Comparison of ENCODE assay signal across 12 mouse cellular contexts in genomic region chr17:46003717-46004481, GRCm38 (mm10). TPM values are rescaled to one million over a fixed set of nuclear protein-coding genes. Genes with fewer than 3 reads are reported as not detected.
DNase-seq lines count a peak whose midpoint lies in the region; ATAC-seq and TF ChIP-seq lines count a peak whose summit lies in the region.
"Had no signal": no experiment of that assay in that cellular context is flagged by ENCODE, and none has a peak within 500 bp of the region (broad histone marks: within the 10 kb centered on the region; RNA-seq: fewer than 3 reads in every experiment).

No protein-coding gene starts in this region.

- ATAC-seq in liver, postnatal 0 days, result peak; percentile 74

- no peak overlapping the region for H3K4me3 ChIP-seq in liver, adult 2 months (ENCODE audit: insufficient read depth, low read depth, low read length)
- H3K4me3 ChIP-seq in liver, postnatal 0 days (ENCODE audit: low read depth, low read length), result no peak overlapping the region
- H3K4me3 ChIP-seq: heart, embryonic 15.5 days; megakaryocyte, embryonic 14.5 days had no signal

- H3K27ac ChIP-seq in liver, adult 2 months (replicated peaks; ENCODE audit: insufficient read depth, low read depth, low read length), result peak overlapping the region; percentile 13
- peak overlapping the region; percentile 45 for H3K27ac ChIP-seq in liver, postnatal 0 days (ENCODE audit: low read depth)
- H3K27ac ChIP-seq: heart, embryonic 15.5 days had no signal

- H3K36me3 ChIP-seq in liver, adult 2 months (ENCODE audit: control insufficient read depth, insufficient read depth, low read length), result no peaks in the 10 kb centered on the region
- no peaks in the 10 kb centered on the region for H3K36me3 ChIP-seq in liver, postnatal 0 days (replicated peaks; ENCODE audit: insufficient read depth, low read length)
- H3K36me3 ChIP-seq: heart, embryonic 15.5 days had no signal

- no peak overlapping the region for H3K9ac ChIP-seq in liver, adult 2 months (ENCODE audit: low read depth, low read length)
- H3K9ac ChIP-seq in liver, postnatal 0 days (replicated peaks), result no peak overlapping the region
- H3K9ac ChIP-seq: heart, embryonic 15.5 days had no signal

- peak overlapping the region; percentile 1; the same call in 1 of the 2 replicates for H3K4me2 ChIP-seq in liver, postnatal 0 days (ENCODE audit: low read depth, low read length)
- H3K4me2 ChIP-seq: heart, embryonic 15.5 days had no signal

- H3K4me1 ChIP-seq in liver, adult 2 months (ENCODE audit: control insufficient read depth, insufficient read depth, low read length), result peaks cover 9% of the 10 kb centered on the region
- peaks cover 5% of the 10 kb centered on the region for H3K4me1 ChIP-seq in liver, postnatal 0 days (ENCODE audit: insufficient read depth)

- no peak for TF ChIP-seq CTCF in liver, adult 2 months (IDR thresholded peaks at IDR 0.05; ENCODE audit: low read depth, low read length)
- TF ChIP-seq CTCF in liver, postnatal 0 days (IDR thresholded peaks at IDR 0.05; ENCODE audit: low read depth), result no peak

- TF ChIP-seq POLR2A in liver, adult 2 months (IDR thresholded peaks at IDR 0.05; ENCODE audit: extremely low read depth, insufficient read depth, low read length), result no peak

- peak; percentile 92 to 94 for DNase-seq in adrenal gland, adult (ENCODE audit: inconsistent age in 2 of 2, low spot score in 1 of 2)
- no peak for DNase-seq in adrenal gland, postnatal 4 days (ENCODE audit: low spot score in 2 of 2)
- DNase-seq in liver, adult 2 months (ENCODE audit: extremely low read depth, low read depth, low spot score), result peak; percentile 97
- DNase-seq in liver, result no peak
- DNase-seq in adrenal gland, adult 8-10 months, result peak; percentile 89
- DNase-seq in liver, postnatal 0 days, result peak; percentile 65
- DNase-seq in right cerebral cortex, adult 18-20 months, result no peak
- no peak for DNase-seq in left cerebral cortex, postnatal 4 days
- DNase-seq: cerebellum, postnatal 10 days; right cerebral cortex, postnatal 14 days had no signal

- peak; percentile 52; the same call in 1 of the 2 replicates for TF ChIP-seq EP300 in liver, postnatal 0 days (IDR thresholded peaks at IDR 0.05; ENCODE audit: low read depth)

- 32% methylated on average over 15 of the region's 15 CpGs for WGBS in liver, adult 2 months
- 59% methylated on average over 15 of the region's 15 CpGs for WGBS in liver, postnatal 0 days (ENCODE audit: insufficient replicate concordance)

- no peaks in the 10 kb centered on the region for H3K27me3 ChIP-seq in liver, adult 2 months (ENCODE audit: control insufficient read depth, insufficient read depth, low read length)
- H3K27me3 ChIP-seq in liver, postnatal 0 days (ENCODE audit: insufficient read depth, low read length), result no peaks in the 10 kb centered on the region
- H3K27me3 ChIP-seq: heart, embryonic 15.5 days had no signal

- H3K79me2 ChIP-seq in liver, adult 2 months (ENCODE audit: control insufficient read depth, insufficient read depth, low read length), result no peaks in the 10 kb centered on the region

- intact Hi-C loops in left cerebral cortex, postnatal 4 days (cut with DNase I), result no loop called here

- H3K9me3 ChIP-seq in liver, postnatal 0 days (ENCODE audit: low read length), result no peaks in the 10 kb centered on the region
- H3K9me3 ChIP-seq: heart, embryonic 15.5 days; megakaryocyte, embryonic 14.5 days had no signal

RNA-seq across cellular contexts. Expression of gene Vegfa, which starts 28.3 kb away (rescaled TPM):
- 100 to 1,000 TPM; 242 to 257 TPM for total RNA-seq in adrenal gland, postnatal 4 days (2021)
- 120 TPM in 2 replicates for total RNA-seq in liver, adult 2 months (2014; rRNA removed)
- polyA plus RNA-seq in liver, adult 2 months (2012; rRNA removed), result 188 and 288 TPM in 2 replicates
- 100 to 1,000 TPM; 270 to 756 (median 501) TPM for total RNA-seq in adrenal gland, adult 8-10 months (2022)
- polyA plus RNA-seq in liver, postnatal 0 days (2015; fragmentation: Nextera tagmentation; extraction: Ambion mirVana), result 2.8 and 3.1 TPM in 2 replicates
- 10 to 100 TPM; 77.7 to 94.5 TPM for total RNA-seq in left cerebral cortex, postnatal 4 days (2021)

Comparison
In these comparisons a context has a peak if more than half of its experiments do, and no peak if none do; other contexts are left out.
1. DNase-seq: peak in adrenal gland, adult (2 of 2), liver, adult 2 months (single experiment), adrenal gland, adult 8-10 months (single experiment) and liver, postnatal 0 days (single experiment); none in adrenal gland, postnatal 4 days (0 of 2), liver (single experiment), right cerebral cortex, adult 18-20 months (single experiment) and left cerebral cortex, postnatal 4 days (single experiment).